8 mouse cellular contexts compared by ENCODE assay signal in genomic region chr6:136548041-136548770, GRCm38 (mm10). TPM values are rescaled to one million over a fixed set of nuclear protein-coding genes. Genes with fewer than 3 reads are reported as not detected.
DNase-seq lines count a peak whose midpoint lies in the region; ATAC-seq lines count a peak whose summit lies in the region.

No protein-coding gene starts in this region.

- H3K9ac ChIP-seq in intestine, embryonic 15.5 days: no peak overlapping the region

- no peaks in the 10 kb centered on the region for H3K27me3 ChIP-seq in intestine, embryonic 15.5 days (replicated peaks)

- ATAC-seq in cerebellum, adult (ENCODE audit: insufficient number of reproducible peaks, low FRiP score, low TSS enrichment): peak; percentile 74
- peak; percentile 79 for ATAC-seq in frontal cortex, adult (ENCODE audit: low TSS enrichment)
- peak; percentile 83 for ATAC-seq in intestine, embryonic 15.5 days

- no peak overlapping the region for H3K4me3 ChIP-seq in intestine, embryonic 15.5 days (replicated peaks)

- intact Hi-C loops in left cerebral cortex, postnatal 4 days (cut with DNase I): no loop called here

- no peaks in the 10 kb centered on the region for H3K9me3 ChIP-seq in intestine, embryonic 15.5 days

- no peak overlapping the region for H3K4me2 ChIP-seq in intestine, embryonic 15.5 days (replicated peaks)

- H3K27ac ChIP-seq in intestine, embryonic 15.5 days: no peak overlapping the region

- peak; percentile 58 to 85 for DNase-seq in adrenal gland, adult (ENCODE audit: inconsistent age in 2 of 2, low spot score in 1 of 2)
- no peak for DNase-seq in adrenal gland, postnatal 4 days (ENCODE audit: low spot score in 2 of 2)
- DNase-seq in left cerebral cortex, postnatal 4 days: peak; percentile 71
- DNase-seq in right cerebral cortex, adult 2 months (ENCODE audit: low spot score in 2 of 2): peak; percentile 78 to 83
- DNase-seq in spleen, postnatal 4 days (ENCODE audit: low spot score in 2 of 2): no peak

- WGBS in intestine, embryonic 15.5 days: 68% methylated on average over 6 of the region's 6 CpGs

- no peaks in the 10 kb centered on the region for H3K36me3 ChIP-seq in intestine, embryonic 15.5 days

- peaks cover 8% of the 10 kb centered on the region; the same call in 1 of the 2 replicates for H3K4me1 ChIP-seq in intestine, embryonic 15.5 days (replicated peaks)

RNA-seq across cellular contexts. Expression of gene Atf7ip, which starts 42.2 kb away (rescaled TPM):
- total RNA-seq in adrenal gland, postnatal 4 days (2021): 100 to 1,000 TPM; 119 to 123 TPM
- 24.1 and 25.4 TPM in 2 replicates for polyA plus RNA-seq in intestine, embryonic 15.5 days (2015; fragmentation: Nextera tagmentation; extraction: Ambion mirVana)
- total RNA-seq in left cerebral cortex, postnatal 4 days (2021): 100 to 1,000 TPM; 142 TPM

Comparison
In these comparisons a context has a peak if more than half of its experiments do, and no peak if none do; other contexts are left out.
1. DNase-seq: peak in adrenal gland, adult (2 of 2), left cerebral cortex, postnatal 4 days (single experiment) and right cerebral cortex, adult 2 months (2 of 2); none in adrenal gland, postnatal 4 days (0 of 2) and spleen, postnatal 4 days (0 of 2).
2. Peak in every context shown above with its lines, with median percentiles within 50 percentile points of each other: ATAC-seq.